Mouse (Mus musculus) kidney, adult 8-10 months (tissue): Measurements from ENCODE around the gene Rasl10b.

Experiments used
- DNase-seq, 2 experiments: peaks; one replicate each; pipeline ENCODE4 v3.0.0; 2022

Gene Rasl10b

GRCm38 (mm10) chr11:83468765-83469164 lies 59.8 kb downstream of the Rasl10b start:
- no peak for DNase-seq
